Mouse (Mus musculus) spleen, adult 2 months (tissue): ENCODE data around the gene Rnaseh2b. TPM values are rescaled to one million over a fixed set of nuclear protein-coding genes. Genes with fewer than 3 reads are reported as not detected.

Experiments
- DNase-seq, 2 experiments: peaks; one replicate each; pipeline versions ENCODE4 v3.0.0 to v3.0.0-alpha.2; 2012 to 2021; ENCODE audit warnings: low spot score in 2 of 2, low read depth in 1 of 2
- H3K27ac ChIP-seq: fragments of 200-500 bp; 2 replicates; pipeline ENCODE4 v1.5.1; 2012; ENCODE audit warnings: low read length, inconsistent platforms; ENCODE audit not compliant: insufficient read depth
- H3K27me3 ChIP-seq: fragments of 200-500 bp; 2 replicates; pipeline ENCODE4 v1.6.1; 2012; ENCODE audit warnings: mild to moderate bottlenecking, moderate library complexity, low read length, inconsistent platforms; ENCODE audit not compliant: control insufficient read depth, insufficient read depth
- H3K36me3 ChIP-seq: fragments of 200-500 bp; 2 replicates; pipeline ENCODE4 v1.6.1; 2012; ENCODE audit warnings: mild to moderate bottlenecking, low read length, inconsistent platforms; ENCODE audit not compliant: control insufficient read depth, insufficient read depth
- H3K4me1 ChIP-seq: fragments of 200-500 bp; 2 replicates; pipeline ENCODE4 v1.6.1; 2011; ENCODE audit warnings: inconsistent platforms; ENCODE audit not compliant: control insufficient read depth, insufficient read depth, insufficient read length
- H3K4me3 ChIP-seq: fragments of 200-500 bp; 2 replicates; pipeline ENCODE4 v1.5.1; 2011; ENCODE audit warnings: mild to moderate bottlenecking, inconsistent platforms; ENCODE audit not compliant: insufficient read depth, insufficient read length; ENCODE audit errors: extremely low read depth
- CTCF ChIP-seq: fragments of 200-500 bp; IDR thresholded peaks from 2 replicates; pipeline ENCODE4 v1.5.1; 2011; ENCODE audit warnings: mild to moderate bottlenecking, inconsistent platforms; ENCODE audit not compliant: insufficient read depth, insufficient read length, insufficient replicate concordance; ENCODE audit errors: extremely low read depth
- POLR2A ChIP-seq: fragments of 200-500 bp; IDR thresholded peaks from 2 replicates; pipeline ENCODE4 v1.6.1; 2011; ENCODE audit warnings: low read depth, low read length, inconsistent platforms
- WGBS: fragments of 180-500 bp; shearing (Covaris S2); methylation state at CpG from one replicate; pipeline ENCODE4 v1.1.7; 2018; 5-methylcytosine and 5-hydroxymethylcytosine counted together
- polyA plus RNA-seq: library from polyadenylated mRNA; depleted of rRNA; stranded (reverse); fragments of >200 nt; gene quantifications from 2 replicates; pipeline ENCODE4 v1.2.3, GENCODE M21; 2012

Gene Rnaseh2b
- polyA plus RNA-seq, 1 experiment = 2.2 TPM

- Histone ChIP-seq H3K36me3 (peaks cover 3% of the 10 kb centered on the region; the same call in 1 of the 2 replicates), H3K4me3 (no peak overlapping the region), H3K27me3 (no peaks in the 10 kb centered on the region), H3K27ac (no peak overlapping the region), H3K4me1 (no peaks in the 10 kb centered on the region)
- DNase-seq = no peak
- WGBS = 73% methylated on average over 5 of the region's 5 CpGs
- no peak for TF ChIP-seq CTCF
Measured at GRCm38 (mm10) chr14:62353793-62354192, 61.4 kb downstream of the Rnaseh2b start.

DNA sequence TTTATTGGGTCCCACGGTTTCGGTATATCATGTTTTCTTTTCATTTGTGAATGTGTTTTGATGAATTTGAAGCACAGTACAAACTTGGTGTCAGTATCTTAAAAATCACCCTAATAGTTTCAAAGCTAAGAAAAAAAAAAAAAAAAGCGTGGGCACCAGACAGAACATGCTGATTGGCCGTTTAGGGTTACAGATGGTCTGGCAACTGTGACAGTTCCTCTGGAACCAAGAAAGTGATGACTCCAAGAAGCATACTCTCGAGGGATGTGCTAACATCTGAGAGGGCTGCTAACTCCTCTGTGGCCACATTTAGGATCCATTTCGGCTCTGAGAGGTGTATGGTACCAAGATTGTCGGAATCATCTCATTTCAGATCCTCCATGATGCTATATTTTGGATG, 62.8 kb downstream of the Rnaseh2b start:
- Histone ChIP-seq H3K36me3 (peaks cover 2% of the 10 kb centered on the region; the same call in 1 of the 2 replicates), H3K4me1 (no peaks in the 10 kb centered on the region), H3K27ac (no peak overlapping the region), H3K4me3 (no peak overlapping the region), H3K27me3 (no peaks in the 10 kb centered on the region)
- WGBS = 88% methylated on average over 7 of the region's 7 CpGs
- TF ChIP-seq CTCF (no peak), POLR2A (no peak)
- no peak for DNase-seq

DNA sequence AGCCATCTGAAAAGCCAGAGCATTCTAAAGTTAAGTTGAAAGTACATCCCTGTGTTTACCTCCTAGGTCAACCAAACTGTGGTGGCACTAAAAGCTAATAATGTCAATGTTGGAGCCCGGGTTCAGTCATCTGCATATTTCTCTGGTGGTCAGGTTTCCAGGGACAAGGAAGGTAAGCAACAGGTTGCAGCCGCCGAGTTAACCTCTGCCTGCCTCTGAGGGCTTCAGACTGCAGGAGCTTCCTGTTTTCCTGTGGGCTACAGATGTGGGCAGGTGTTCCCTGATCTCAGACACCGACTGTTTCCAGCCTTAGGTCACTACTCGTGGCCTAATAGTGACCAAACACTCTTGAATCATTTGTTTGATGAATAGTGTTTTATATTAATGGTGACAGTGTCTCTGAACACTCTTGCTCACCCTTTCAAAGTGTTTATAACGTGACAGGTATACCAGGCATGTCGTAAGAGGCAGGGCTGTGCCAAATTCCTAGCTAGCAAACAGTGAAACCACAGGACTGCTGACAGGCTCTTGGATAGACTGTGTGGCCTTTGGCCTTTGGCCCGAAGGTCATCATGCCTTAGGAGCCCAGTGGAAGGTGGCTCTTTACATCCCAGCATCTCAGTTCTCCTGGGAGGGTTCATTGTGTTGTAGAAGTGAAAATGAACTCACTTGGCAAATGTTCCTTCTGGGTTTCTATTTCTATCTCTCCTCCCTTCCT, 69.0 kb downstream of the Rnaseh2b start:
- no peaks in the 10 kb centered on the region for H3K27me3 ChIP-seq
- DNase-seq = no peak
- no peak for TF ChIP-seq CTCF
- no peak for TF ChIP-seq POLR2A
- no peak overlapping the region for H3K4me3 ChIP-seq
- WGBS = 79% methylated on average over 8 of the region's 8 CpGs
- no peaks in the 10 kb centered on the region; the same call in 1 of the 2 replicates for H3K4me1 ChIP-seq
- peaks cover 15% of the 10 kb centered on the region for H3K36me3 ChIP-seq
- no peak overlapping the region for H3K27ac ChIP-seq

DNA sequence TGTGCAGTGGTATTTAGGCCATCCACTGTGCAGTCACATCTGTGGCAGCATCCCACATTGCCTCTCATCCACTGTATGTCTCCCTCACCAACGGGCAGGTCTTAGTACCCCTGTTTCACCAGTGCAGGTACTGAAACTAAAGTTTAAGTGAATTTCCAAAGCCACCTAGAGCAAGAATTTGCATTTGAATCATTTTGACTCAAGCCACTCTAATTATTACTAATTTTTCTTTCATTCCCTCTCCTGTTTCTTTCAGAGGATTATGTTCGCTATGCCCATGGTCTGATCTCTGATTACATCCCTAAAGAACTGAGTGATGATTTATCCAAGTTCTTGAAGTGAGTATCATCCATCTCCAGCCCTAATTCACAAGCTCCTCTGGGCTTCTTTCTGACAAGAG, 71.4 kb downstream of the Rnaseh2b start:
- H3K27me3 ChIP-seq = no peaks in the 10 kb centered on the region
- no peak for DNase-seq
- H3K27ac ChIP-seq = no peak overlapping the region
- peaks cover 16% of the 10 kb centered on the region for H3K36me3 ChIP-seq
- H3K4me3 ChIP-seq = no peak overlapping the region
- no peaks in the 10 kb centered on the region; the same call in 1 of the 2 replicates for H3K4me1 ChIP-seq
- 87% methylated on average over 2 of the region's 2 CpGs for WGBS
- TF ChIP-seq CTCF (no peak), POLR2A (no peak)

DNA sequence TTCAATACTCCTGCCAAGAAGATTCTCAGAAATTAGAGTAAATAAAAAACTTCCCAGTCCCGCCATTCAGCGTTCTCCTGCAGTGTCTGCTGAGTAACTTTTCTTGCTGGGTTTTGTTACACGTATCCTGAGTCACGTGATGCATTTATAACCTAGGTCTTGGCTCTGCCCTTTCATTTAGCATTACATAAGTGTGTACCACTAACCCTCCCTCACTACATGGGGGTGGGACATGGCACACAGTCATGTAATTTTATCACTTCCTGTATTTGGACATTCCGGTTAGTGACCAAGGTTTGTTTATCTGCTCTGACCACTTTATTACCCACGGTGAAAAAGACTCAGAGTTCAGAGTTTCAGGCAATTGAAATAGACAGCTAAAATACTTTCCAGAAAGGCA, 78.4 kb downstream of the Rnaseh2b start:
- TF ChIP-seq CTCF (no peak), POLR2A (no peak)
- DNase-seq = no peak
- no peaks in the 10 kb centered on the region for H3K27me3 ChIP-seq
- no peak overlapping the region for H3K4me3 ChIP-seq
- WGBS = 81% methylated on average over 6 of the region's 6 CpGs
- no peaks in the 10 kb centered on the region; the same call in 1 of the 2 replicates for H3K4me1 ChIP-seq
- peaks cover 9% of the 10 kb centered on the region for H3K36me3 ChIP-seq
- H3K27ac ChIP-seq = no peak overlapping the region

DNA sequence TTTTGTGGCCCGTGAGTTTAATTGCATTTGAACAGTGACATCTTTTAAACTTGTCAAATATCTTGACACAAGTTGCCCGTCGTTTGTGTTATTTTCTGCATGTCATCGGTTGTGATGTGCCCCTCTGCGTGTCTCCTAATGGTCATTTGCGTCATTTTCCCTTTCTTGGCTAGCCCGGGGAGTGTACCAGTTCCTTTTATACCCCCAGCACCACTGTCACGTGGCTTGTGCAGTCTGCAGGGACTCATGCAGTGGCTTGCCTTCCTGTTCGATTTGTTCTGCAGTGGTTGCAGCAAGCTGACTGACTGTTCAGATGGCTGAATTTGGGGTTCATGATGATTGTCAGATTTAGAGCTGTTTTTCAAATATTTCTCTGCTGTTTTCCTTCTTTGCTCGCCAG, 81.6 kb downstream of the Rnaseh2b start:
- TF ChIP-seq CTCF (no peak), POLR2A (no peak)
- WGBS = 73% methylated on average over 10 of the region's 10 CpGs
- Histone ChIP-seq H3K27ac (no peak overlapping the region), H3K36me3 (peaks cover 6% of the 10 kb centered on the region), H3K4me3 (no peak overlapping the region), H3K4me1 (no peaks in the 10 kb centered on the region; the same call in 1 of the 2 replicates), H3K27me3 (no peaks in the 10 kb centered on the region)
- DNase-seq = no peak

- H3K4me3 ChIP-seq = no peak overlapping the region
- no peak overlapping the region for H3K27ac ChIP-seq
- no peaks in the 10 kb centered on the region; the same call in 1 of the 2 replicates for H3K4me1 ChIP-seq
- no peak for TF ChIP-seq POLR2A
- no peak for TF ChIP-seq CTCF
- H3K36me3 ChIP-seq = peaks cover 2% of the 10 kb centered on the region
- DNase-seq = no peak
- H3K27me3 ChIP-seq = no peaks in the 10 kb centered on the region
Measured at GRCm38 (mm10) chr14:62375694-62376093, 83.3 kb downstream of the Rnaseh2b start.
